Mouse (Mus musculus) neural tube, embryonic 15.5 days (tissue): ENCODE measurements around the gene Lyrm7. TPM values are rescaled to one million over a fixed set of nuclear protein-coding genes. Genes with fewer than 3 reads are reported as not detected.

Source experiments
- ATAC-seq: fragments of 200-750 bp; cut with Nextera tagmentation; 2 replicates; pipeline ENCODE4 v1.8.0; 2017; ENCODE audit warnings: mild to moderate bottlenecking, moderate TSS enrichment, moderate library complexity; ENCODE audit not compliant: low FRiP score
- H3K27ac ChIP-seq: fragments of 300-500 bp; sonication (generic); replicated peaks from 2 replicates; pipeline ENCODE4 v1.5.1; 2015; ENCODE audit warnings: mild to moderate bottlenecking, inconsistent platforms
- H3K27me3 ChIP-seq: fragments of 300-500 bp; sonication (generic); replicated peaks from 2 replicates; pipeline ENCODE4 v1.6.1; 2015; ENCODE audit warnings: inconsistent platforms
- H3K36me3 ChIP-seq: fragments of 300-500 bp; sonication (generic); 2 replicates; pipeline ENCODE4 v1.6.1; 2015; ENCODE audit warnings: inconsistent platforms
- H3K4me1 ChIP-seq: fragments of 300-500 bp; sonication (generic); 2 replicates; pipeline ENCODE4 v1.6.1; 2015; ENCODE audit warnings: inconsistent platforms
- H3K4me2 ChIP-seq: fragments of 300-500 bp; sonication (generic); 2 replicates; pipeline ENCODE4 v1.6.1; 2015; ENCODE audit warnings: inconsistent platforms, mild to moderate bottlenecking, moderate library complexity
- H3K4me3 ChIP-seq: fragments of 300-500 bp; sonication (generic); replicated peaks from 2 replicates; pipeline ENCODE4 v1.5.1; 2015; ENCODE audit warnings: mild to moderate bottlenecking, inconsistent platforms
- H3K9ac ChIP-seq: fragments of 300-500 bp; sonication (generic); replicated peaks from 2 replicates; pipeline ENCODE4 v1.6.1; 2015; ENCODE audit warnings: mild to moderate bottlenecking, inconsistent platforms
- H3K9me3 ChIP-seq: fragments of 300-500 bp; sonication (generic); replicated peaks from 2 replicates; pipeline ENCODE4 v1.6.1; 2016; ENCODE audit warnings: inconsistent platforms
- WGBS: fragments of 180-500 bp; shearing (Covaris S2); methylation state at CpG from one replicate; pipeline ENCODE4 v1.1.7; 2015; ENCODE audit warnings: mixed read lengths; 5-methylcytosine and 5-hydroxymethylcytosine counted together
- polyA plus RNA-seq: library from polyadenylated mRNA; unstranded; fragments of >200 nt; fragmentation: Nextera tagmentation; extraction: Ambion mirVana; gene quantifications from 2 replicates; pipeline ENCODE4 v1.2.1, GENCODE M21; 2015

The Lyrm7 gene
- polyA plus RNA-seq = 10.5 and 11.8 TPM in 2 replicates

DNA sequence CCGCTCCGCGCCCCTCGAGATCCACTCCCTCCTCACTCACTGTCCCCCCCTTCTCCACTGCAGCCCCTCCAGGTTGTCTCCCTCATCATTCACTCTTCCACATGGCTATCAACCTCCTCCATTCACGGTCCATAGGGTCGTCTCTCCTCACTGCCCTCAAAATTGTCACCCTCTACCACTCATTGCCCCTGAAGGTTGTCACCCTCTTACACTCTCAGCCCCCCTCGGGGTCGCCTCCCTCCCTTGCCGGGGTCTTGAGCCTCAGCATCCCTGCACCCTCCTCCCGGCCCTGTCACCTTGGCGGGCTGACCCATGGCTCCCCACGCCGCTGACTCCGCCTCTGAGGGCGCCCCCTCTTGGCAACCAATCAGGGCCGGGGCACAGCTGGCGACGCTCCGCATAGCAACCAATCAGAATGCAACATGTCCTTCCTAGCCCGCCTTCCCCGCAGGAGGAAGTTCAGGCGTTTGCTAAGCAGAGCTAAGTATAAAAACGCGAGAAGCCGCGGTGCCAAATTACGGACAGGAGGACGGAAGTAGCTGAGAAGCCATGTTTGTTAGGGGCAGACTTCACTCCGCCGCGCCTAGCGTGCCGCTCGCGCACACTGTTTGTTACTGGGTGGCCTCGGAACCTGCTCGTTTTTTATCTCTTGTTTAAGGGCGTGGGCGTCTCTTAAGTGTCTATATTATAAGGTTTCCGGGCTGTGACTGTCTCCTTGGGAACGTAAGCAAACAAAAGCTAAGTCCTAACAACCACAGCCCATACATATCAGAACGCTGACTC lies at the start of gene Lyrm7:
Gene Lyrm7, minus strand, starts transcription at position 661 of the 783 bp plus-strand sequence.
- under 1% methylated on average over 42 of the region's 42 CpGs for WGBS
- H3K4me1 ChIP-seq = peaks cover 15% of the 10 kb centered on the region
- H3K4me2 ChIP-seq = peak within 1 kb of the TSS; percentile 71
- H3K9me3 ChIP-seq = no peaks in the 10 kb centered on the region
- H3K9ac ChIP-seq = peak within 1 kb of the TSS; percentile 71
- peak within 1 kb of the TSS; percentile 91 for H3K27ac ChIP-seq
- no peaks in the 10 kb centered on the region for H3K27me3 ChIP-seq
- H3K4me3 ChIP-seq = peak within 1 kb of the TSS; percentile 61
- H3K36me3 ChIP-seq = no peaks in the 10 kb centered on the region
- ATAC-seq = peak; percentile 98

DNA sequence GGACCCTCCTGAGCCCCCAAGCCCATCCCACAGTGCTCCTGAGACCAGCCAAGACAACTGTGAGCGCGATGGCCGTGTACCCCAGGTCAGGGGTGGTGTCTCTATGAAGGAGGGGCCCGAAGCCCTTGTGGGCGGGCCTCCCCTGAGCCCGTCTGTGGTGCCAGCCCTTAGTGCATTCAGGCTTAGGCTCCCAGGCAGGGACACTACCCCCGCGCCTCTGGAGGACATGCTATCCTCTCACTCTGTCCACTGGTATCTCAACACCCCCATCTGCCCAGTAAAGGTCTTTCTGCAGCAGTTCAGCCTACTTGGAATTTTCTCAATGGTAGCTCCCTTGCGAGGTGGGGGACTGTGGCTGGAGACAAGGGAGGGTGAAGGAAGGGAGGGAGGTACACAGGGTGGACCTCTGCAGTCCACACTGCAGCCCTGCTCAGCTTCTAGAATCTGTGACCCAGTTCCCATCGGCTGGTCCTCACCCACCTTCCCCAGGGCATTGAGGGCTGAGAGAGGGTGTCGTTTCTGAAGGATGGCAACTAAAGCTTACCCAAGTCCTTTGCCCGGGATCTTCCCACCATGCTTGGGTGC lies 49.5 kb upstream of the Lyrm7 start:
- Histone ChIP-seq H3K9me3 (no peaks in the 10 kb centered on the region), H3K36me3 (peaks cover 38% of the 10 kb centered on the region), H3K27me3 (no peaks in the 10 kb centered on the region), H3K4me2 (no peak overlapping the region), H3K4me1 (no peaks in the 10 kb centered on the region), H3K4me3 (no peak overlapping the region), H3K27ac (no peak overlapping the region), H3K9ac (no peak overlapping the region)
- 94% methylated on average over 12 of the region's 12 CpGs for WGBS
- ATAC-seq = no peak

DNA sequence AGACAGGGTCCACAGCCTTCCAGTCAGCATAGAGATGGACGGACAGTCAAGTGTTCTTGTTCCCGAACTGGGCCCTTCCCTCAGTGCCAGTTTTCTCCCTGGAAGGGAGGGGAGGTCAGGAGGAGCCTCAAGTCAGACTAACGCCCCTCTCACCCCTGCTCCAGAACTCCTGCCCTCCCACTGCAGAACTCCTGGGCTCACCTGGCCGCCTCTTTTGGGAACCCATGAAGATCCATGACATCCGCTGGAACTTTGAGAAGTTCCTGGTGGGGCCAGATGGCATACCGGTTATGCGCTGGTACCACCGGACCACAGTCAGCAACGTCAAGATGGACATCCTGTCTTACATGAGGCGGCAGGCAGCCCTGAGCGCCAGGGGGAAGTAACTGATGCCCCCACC lies 48.6 kb upstream of the Lyrm7 start:
- Histone ChIP-seq H3K36me3 (peaks cover 30% of the 10 kb centered on the region), H3K9ac (no peak overlapping the region), H3K4me2 (no peak overlapping the region), H3K4me3 (no peak overlapping the region), H3K4me1 (no peaks in the 10 kb centered on the region), H3K27me3 (no peaks in the 10 kb centered on the region), H3K9me3 (no peaks in the 10 kb centered on the region), H3K27ac (no peak overlapping the region)
- WGBS = 90% methylated on average over 11 of the region's 11 CpGs
- no peak for ATAC-seq

DNA sequence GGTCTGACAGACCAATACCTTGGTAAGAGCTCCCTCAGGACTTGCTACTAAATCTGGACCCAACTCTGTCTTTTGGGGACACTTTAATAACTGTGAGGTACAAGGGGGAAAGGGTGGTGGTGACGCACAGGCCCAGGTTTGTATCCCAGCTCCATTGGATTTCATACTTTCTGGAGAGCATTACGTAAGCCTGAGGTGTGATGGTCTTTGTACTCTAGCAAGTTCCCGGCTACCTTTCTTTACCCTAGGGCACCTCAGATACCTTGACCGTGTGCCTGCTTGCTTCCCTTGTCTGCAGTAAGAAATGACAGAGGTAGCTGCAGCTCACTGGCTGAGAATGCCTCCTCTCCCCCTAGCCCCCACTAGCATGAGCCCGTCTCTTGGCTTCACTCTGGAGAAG lies 46.5 kb upstream of the Lyrm7 start:
- no peak for ATAC-seq
- WGBS = 90% methylated on average over 5 of the region's 5 CpGs
- Histone ChIP-seq H3K4me3 (no peak overlapping the region), H3K9me3 (no peaks in the 10 kb centered on the region), H3K4me2 (no peak overlapping the region), H3K9ac (no peak overlapping the region), H3K36me3 (peaks cover 18% of the 10 kb centered on the region), H3K27ac (no peak overlapping the region), H3K4me1 (peaks cover 12% of the 10 kb centered on the region), H3K27me3 (no peaks in the 10 kb centered on the region)

DNA sequence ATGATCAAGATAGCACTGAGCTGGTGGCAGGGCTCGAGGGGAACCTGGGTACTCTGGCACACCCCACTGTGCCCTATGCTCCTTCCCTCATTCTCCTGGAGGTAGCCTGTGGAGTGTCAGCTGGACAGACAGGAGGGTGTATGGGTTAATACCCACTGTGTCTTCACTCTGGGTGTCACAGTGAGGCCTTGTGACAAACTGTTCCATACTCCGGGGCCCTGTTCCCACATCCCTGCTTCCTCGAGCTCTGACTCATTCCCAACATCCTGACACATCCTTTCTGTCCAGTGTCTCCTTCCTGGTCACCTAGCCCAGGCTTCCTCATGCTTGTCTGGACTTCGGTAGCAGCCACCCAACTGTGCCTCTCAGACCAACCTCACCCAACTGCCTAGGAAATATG lies 45.8 kb upstream of the Lyrm7 start:
- Histone ChIP-seq H3K4me3 (no peak overlapping the region), H3K9me3 (no peaks in the 10 kb centered on the region), H3K27ac (no peak overlapping the region), H3K36me3 (peaks cover 18% of the 10 kb centered on the region), H3K9ac (no peak overlapping the region), H3K4me2 (no peak overlapping the region), H3K4me1 (peaks cover 14% of the 10 kb centered on the region), H3K27me3 (no peaks in the 10 kb centered on the region)
- ATAC-seq = no peak
- 81% methylated on average over 4 of the region's 4 CpGs for WGBS

DNA sequence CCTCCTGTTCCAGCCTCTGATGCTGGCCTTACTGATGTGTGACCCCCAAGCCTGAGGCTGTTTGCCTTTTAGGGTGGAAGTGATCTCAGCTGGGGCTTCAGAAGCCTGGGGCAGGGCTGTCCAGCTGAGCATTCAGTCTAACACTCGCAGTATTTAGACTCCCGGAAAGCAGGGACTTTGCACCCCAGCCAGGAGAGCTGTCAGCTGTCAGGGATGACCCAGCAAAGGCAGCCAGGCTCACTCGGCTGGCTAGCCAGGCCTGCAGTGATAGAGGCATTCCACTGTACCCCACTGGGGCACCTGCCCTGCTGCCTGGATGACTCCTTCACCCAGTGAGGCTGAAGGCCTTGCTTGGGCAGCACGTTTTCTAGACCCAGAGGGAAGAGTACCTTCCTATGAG lies 45.2 kb upstream of the Lyrm7 start:
- Histone ChIP-seq H3K4me1 (peaks cover 14% of the 10 kb centered on the region), H3K9me3 (no peaks in the 10 kb centered on the region), H3K4me2 (no peak overlapping the region), H3K36me3 (peaks cover 13% of the 10 kb centered on the region), H3K27ac (no peak overlapping the region), H3K9ac (no peak overlapping the region), H3K4me3 (no peak overlapping the region), H3K27me3 (no peaks in the 10 kb centered on the region)
- ATAC-seq = no peak
- WGBS = 73% methylated on average over 4 of the region's 4 CpGs

DNA sequence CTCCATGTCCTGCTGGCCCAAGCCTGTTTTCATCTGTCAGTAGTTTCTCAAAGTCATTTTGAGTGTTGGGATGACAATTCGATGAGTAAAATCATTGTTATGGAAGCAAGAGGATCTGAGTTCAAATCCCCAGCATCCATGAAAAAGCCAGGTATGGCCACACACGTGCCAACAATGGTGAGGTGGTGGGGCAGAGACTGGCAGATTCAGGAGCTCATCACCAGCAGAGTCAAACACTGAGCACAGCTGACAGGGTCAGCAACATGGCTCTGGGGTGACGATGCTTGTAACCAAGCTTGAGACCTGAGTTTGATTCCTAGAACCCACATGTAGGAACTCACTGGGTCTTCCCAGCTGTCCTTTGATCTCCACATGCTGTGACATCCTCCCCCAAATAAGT lies 44.4 kb upstream of the Lyrm7 start:
- Histone ChIP-seq H3K4me3 (no peak overlapping the region), H3K4me2 (no peak overlapping the region), H3K27me3 (no peaks in the 10 kb centered on the region), H3K9me3 (no peaks in the 10 kb centered on the region), H3K27ac (no peak overlapping the region), H3K9ac (no peak overlapping the region), H3K4me1 (peaks cover 14% of the 10 kb centered on the region), H3K36me3 (peaks cover 6% of the 10 kb centered on the region; the same call in 1 of the 2 replicates)
- ATAC-seq = no peak
- WGBS = 79% methylated on average over 3 of the region's 3 CpGs

DNA sequence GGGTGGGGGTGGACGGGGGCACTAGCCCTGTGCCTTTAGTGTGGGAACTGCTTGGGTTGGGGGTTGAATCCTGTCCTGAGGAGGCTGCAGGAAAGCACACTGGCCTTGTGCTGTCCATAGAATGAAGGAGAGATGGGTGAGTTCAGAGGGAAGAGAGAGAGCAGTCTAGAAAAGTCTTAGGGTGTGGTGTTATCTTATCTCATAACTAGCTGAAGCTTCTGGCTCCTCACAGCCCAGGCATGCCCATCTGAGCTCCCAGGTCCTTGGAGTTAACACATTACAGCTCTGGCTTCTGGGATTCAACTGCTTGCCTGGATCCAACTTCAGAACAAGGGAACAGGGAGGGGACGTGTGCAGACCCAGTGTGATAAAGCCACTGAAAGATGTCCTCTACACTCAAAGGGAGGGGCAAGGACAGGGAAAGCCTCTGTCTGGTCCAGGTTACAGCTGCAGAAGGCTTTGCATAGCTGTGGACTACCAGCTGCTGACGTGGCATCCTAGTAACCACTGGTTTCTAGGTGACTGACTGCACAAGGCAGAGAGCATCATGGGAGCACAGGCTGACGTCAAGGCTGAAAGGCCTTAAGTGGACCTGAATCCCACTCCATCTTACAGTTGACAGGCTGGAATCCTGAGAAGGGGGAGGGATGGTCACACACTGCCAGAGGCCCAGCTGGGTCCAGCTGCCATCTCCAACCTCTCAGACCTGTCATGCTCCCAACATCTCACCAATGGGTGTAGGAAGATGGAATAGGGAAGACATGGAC lies 43.4 kb upstream of the Lyrm7 start:
- no peak overlapping the region for H3K4me3 ChIP-seq
- no peak for ATAC-seq
- H3K9ac ChIP-seq = no peak overlapping the region
- H3K9me3 ChIP-seq = no peaks in the 10 kb centered on the region
- H3K4me1 ChIP-seq = peaks cover 14% of the 10 kb centered on the region
- 45% methylated on average over 4 of the region's 4 CpGs for WGBS
- no peak overlapping the region for H3K27ac ChIP-seq
- H3K4me2 ChIP-seq = peak overlapping the region; percentile 88; the same call in 1 of the 2 replicates
- H3K36me3 ChIP-seq = no peaks in the 10 kb centered on the region
- H3K27me3 ChIP-seq = no peaks in the 10 kb centered on the region

DNA sequence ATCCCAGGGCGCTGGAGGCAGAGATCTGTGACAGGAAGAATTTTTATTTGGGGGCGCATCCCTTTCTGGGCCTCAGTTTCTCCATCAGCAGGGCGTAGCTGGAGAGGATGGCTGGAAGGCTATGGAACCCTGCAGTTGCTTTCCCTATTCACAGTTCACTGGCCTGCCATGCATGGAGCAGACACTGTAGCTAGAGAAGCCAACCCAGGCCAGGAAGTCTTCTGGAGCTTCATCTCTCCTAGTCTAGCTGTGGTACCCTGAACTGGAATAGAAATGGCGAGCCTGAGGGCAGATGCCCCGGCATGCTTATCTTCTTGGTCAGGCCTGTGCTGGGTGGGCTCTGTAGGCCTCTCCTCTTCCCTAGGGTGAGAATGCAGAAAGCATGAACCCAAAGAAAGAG lies 42.6 kb upstream of the Lyrm7 start:
- Histone ChIP-seq H3K4me3 (peak overlapping the region; percentile 53), H3K4me2 (peak overlapping the region; percentile 88), H3K4me1 (peaks cover 14% of the 10 kb centered on the region), H3K27me3 (no peaks in the 10 kb centered on the region), H3K9ac (peak overlapping the region; percentile 57; the same call in 1 of the 2 replicates), H3K36me3 (no peaks in the 10 kb centered on the region), H3K9me3 (no peaks in the 10 kb centered on the region), H3K27ac (no peak overlapping the region)
- 79% methylated on average over 5 of the region's 5 CpGs for WGBS
- ATAC-seq = no peak

DNA sequence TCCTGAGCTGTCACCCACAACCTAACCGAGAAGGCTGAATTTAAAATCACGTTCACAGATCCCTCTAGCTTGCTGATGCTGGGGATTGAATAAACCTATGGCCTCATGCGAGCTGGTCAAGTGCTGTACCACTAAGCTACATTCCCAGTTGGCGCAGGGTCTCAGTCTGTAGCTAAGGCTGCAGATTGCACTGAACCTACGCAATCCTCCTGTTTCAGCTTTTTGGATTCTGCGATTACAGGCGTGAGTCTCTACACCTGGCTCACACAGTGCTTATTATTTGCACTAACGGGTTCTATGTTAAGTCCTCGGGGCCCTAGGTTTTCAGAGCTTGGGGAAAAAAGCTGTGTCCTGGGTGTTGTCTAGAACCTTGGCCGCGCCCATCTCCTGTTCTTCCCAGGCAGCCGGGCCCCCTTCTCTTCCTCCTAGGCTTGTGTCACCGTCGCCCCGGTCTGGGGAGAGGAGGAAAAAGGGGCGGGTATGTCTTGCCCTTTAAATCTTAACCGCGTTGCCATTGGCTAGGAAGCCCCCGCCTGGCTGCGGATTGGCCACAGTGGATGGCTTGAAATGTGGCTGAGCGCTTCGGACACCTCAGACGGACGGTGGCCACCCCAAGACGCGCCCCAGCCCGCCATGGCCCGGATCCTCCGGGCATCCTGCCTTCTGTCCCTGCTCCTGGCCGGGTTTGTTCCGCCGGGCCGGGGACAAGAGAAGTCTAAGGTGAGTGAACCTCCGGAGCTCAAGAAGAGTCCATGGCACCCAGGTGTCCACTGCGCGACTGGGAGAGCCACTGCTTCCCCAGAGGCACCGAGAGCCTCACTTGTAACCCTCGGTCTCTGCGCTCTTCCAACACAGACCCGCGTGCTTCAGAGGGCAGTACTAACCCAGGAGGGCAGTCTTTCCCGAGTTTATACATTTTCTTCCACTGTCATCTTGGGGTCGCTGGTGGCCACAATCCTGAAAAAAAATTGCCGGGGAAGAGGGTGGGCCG lies 41.9 kb upstream of the Lyrm7 start, which contains the start of gene Gpx3:
Gene Gpx3, plus strand, starts transcription at position 121 of the 991 bp plus-strand sequence.
- Histone ChIP-seq H3K36me3 (no peaks in the 10 kb centered on the region), H3K4me3 (peak within 1 kb of the TSS; percentile 53), H3K9ac (peak within 1 kb of the TSS; percentile 57), H3K27ac (no peak within 1 kb of the TSS), H3K27me3 (no peaks in the 10 kb centered on the region), H3K4me2 (peak within 1 kb of the TSS; percentile 88), H3K9me3 (no peaks in the 10 kb centered on the region), H3K4me1 (peaks cover 14% of the 10 kb centered on the region)
- WGBS = 13% methylated on average over 45 of the region's 45 CpGs
- peak; percentile 95 for ATAC-seq

DNA sequence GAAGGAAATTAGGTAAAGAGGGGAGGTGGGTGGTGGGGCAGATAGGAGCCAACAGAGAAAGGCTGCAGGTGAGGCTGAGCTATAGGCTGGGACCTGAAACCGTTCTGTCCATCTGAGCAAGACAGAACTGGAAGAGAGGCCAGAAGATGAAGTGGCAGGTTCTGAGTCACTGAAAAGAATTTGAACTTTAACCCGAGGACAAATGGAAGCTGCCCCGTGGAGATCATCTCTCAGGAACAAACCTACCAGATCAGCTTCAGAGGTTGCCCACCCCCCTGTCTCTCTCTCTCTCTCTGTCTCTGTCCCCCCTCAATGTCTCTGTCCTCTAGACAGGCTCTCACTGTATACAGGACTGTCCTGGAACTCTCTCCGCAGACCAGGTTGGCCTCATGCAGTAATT lies 38.9 kb upstream of the Lyrm7 start:
- no peak overlapping the region for H3K27ac ChIP-seq
- peaks cover 14% of the 10 kb centered on the region for H3K4me1 ChIP-seq
- no peaks in the 10 kb centered on the region for H3K27me3 ChIP-seq
- H3K36me3 ChIP-seq = no peaks in the 10 kb centered on the region
- ATAC-seq = no peak
- WGBS = 83% methylated on average over 4 of the region's 4 CpGs
- H3K4me3 ChIP-seq = no peak overlapping the region
- H3K4me2 ChIP-seq = no peak overlapping the region
- no peak overlapping the region for H3K9ac ChIP-seq
- no peaks in the 10 kb centered on the region for H3K9me3 ChIP-seq
